Mouse (Mus musculus) intestine, postnatal 0 days (tissue): ENCODE data around the gene Sult2b1. TPM values are rescaled to one million over a fixed set of nuclear protein-coding genes. Genes with fewer than 3 reads are reported as not detected.

Experiments
- ATAC-seq: fragments of 200-750 bp; cut with Nextera tagmentation; 2 replicates; pipeline ENCODE4 v1.8.0; 2017; ENCODE audit warnings: mild to moderate bottlenecking, moderate TSS enrichment, moderate library complexity
- H3K27ac ChIP-seq: fragments of 300-500 bp; sonication (generic); 2 replicates; pipeline ENCODE4 v1.5.1; 2014; ENCODE audit warnings: mild to moderate bottlenecking, low read depth, low read length, moderate library complexity
- H3K27me3 ChIP-seq: fragments of 300-500 bp; sonication (generic); replicated peaks from 2 replicates; pipeline ENCODE4 v1.6.1; 2014; ENCODE audit warnings: low read length, mixed read lengths; ENCODE audit not compliant: control insufficient read depth, insufficient read depth
- H3K36me3 ChIP-seq: fragments of 300-500 bp; sonication (generic); 2 replicates; pipeline ENCODE4 v1.6.1; 2014; ENCODE audit warnings: mild to moderate bottlenecking, moderate library complexity; ENCODE audit not compliant: control insufficient read depth, insufficient read depth
- H3K4me1 ChIP-seq: fragments of 300-500 bp; sonication (generic); replicated peaks from 2 replicates; pipeline ENCODE4 v1.6.1; 2014; ENCODE audit warnings: antibody characterized with exemption, low read length, mixed read lengths; ENCODE audit not compliant: control insufficient read depth, insufficient read depth
- H3K4me2 ChIP-seq: fragments of 300-500 bp; sonication (generic); replicated peaks from 2 replicates; pipeline ENCODE4 v1.6.1; 2014; ENCODE audit warnings: low read depth, mild to moderate bottlenecking, moderate library complexity
- H3K4me3 ChIP-seq: fragments of 300-500 bp; sonication (generic); 2 replicates; pipeline ENCODE4 v1.5.1; 2014; ENCODE audit warnings: low read depth, low read length
- H3K9ac ChIP-seq: fragments of 300-500 bp; sonication (generic); 2 replicates; pipeline ENCODE4 v1.6.1; 2014; ENCODE audit warnings: mild to moderate bottlenecking, low read depth, low read length
- H3K9me3 ChIP-seq: fragments of 300-500 bp; sonication (generic); 2 replicates; pipeline ENCODE4 v1.6.1; 2016; ENCODE audit warnings: mixed run types; ENCODE audit not compliant: control insufficient read depth
- CTCF ChIP-seq: sonication (generic); IDR thresholded peaks from 2 replicates; pipeline ENCODE4 v1.5.1; 2016; ENCODE audit warnings: low read depth, mild to moderate bottlenecking, control low read depth, antibody characterized with exemption, moderate library complexity
- WGBS: fragments of 180-500 bp; shearing (Covaris S2); extraction: QIAGEN DNeasy Blood & Tissue Kit; methylation state at CpG from one replicate; pipeline ENCODE4 v1.1.7; 2014; 5-methylcytosine and 5-hydroxymethylcytosine counted together
- polyA plus RNA-seq: library from polyadenylated mRNA; unstranded; fragments of >200 nt; fragmentation: Nextera tagmentation; extraction: Ambion mirVana; gene quantifications from 2 replicates; pipeline ENCODE4 v1.2.1, GENCODE M21; 2015

Sult2b1 gene
- polyA plus RNA-seq, 1 experiment from 2014 or later, result 36.7 TPM

DNA sequence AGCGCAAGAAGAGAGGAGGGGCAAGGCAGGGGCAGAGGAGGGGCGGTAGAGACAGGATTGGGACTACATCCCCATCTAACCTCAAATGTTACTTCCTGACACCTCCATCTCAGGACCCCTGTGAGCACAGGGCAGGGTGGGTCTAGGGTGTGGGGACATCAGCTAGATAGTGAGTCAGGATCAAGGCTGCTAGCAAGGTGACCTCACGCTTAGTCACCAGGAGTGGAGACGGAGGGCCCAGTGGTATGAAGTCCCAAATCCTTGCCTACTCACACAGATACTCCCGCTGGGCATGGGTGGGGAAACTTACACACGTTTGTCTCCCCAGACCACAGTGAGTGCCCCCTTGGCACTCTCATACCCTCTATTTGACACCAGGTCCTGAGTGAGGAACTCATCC is 18.1 kb upstream of the Sult2b1 start:
- no peak overlapping the region for H3K4me3 ChIP-seq
- H3K9me3 ChIP-seq, result no peaks in the 10 kb centered on the region
- no peak overlapping the region for H3K4me2 ChIP-seq
- 91% methylated on average over 6 of the region's 6 CpGs for WGBS
- peaks cover 12% of the 10 kb centered on the region for H3K36me3 ChIP-seq
- 0 out of 2 replicates have a peak, but pooled peaks cover 5% of the 10 kb centered on the region for H3K27me3 ChIP-seq
- no peak for ATAC-seq
- H3K4me1 ChIP-seq, result no peaks in the 10 kb centered on the region
- no peak for TF ChIP-seq CTCF
- H3K9ac ChIP-seq, result no peak overlapping the region
- H3K27ac ChIP-seq, result no peak overlapping the region

DNA sequence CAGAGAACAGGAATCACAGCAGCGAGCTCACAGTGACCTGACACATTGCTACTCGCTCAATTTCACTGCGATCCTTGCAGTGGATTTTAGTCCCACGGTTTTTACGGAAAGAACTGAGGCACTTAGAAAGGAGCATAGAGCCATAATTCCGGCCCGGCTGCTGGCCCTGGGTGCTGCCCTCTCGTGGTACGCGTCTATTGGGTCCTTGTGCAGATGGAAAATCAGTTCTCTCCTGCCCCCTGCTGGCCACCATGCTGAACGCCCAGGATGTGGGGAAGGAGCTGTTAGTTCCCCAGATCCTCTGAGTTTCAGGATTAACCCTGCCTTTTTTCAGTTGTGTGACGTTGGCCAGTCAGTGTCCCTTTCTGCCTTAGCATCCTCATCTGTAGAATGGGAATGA is 16.9 kb upstream of the Sult2b1 start:
- H3K27ac ChIP-seq, result no peak overlapping the region
- ATAC-seq, result peak; percentile 51
- H3K36me3 ChIP-seq, result no peaks in the 10 kb centered on the region; the same call in 1 of the 2 replicates
- no peaks in the 10 kb centered on the region for H3K4me1 ChIP-seq
- H3K4me2 ChIP-seq, result peak overlapping the region; percentile 69
- H3K9me3 ChIP-seq, result no peaks in the 10 kb centered on the region
- H3K9ac ChIP-seq, result no peak overlapping the region
- WGBS, result 1% methylated on average over 12 of the region's 12 CpGs
- peaks cover 10% of the 10 kb centered on the region; the same call in 1 of the 2 replicates for H3K27me3 ChIP-seq
- TF ChIP-seq CTCF, result peak; percentile 100
- peak overlapping the region; percentile 30 for H3K4me3 ChIP-seq

DNA sequence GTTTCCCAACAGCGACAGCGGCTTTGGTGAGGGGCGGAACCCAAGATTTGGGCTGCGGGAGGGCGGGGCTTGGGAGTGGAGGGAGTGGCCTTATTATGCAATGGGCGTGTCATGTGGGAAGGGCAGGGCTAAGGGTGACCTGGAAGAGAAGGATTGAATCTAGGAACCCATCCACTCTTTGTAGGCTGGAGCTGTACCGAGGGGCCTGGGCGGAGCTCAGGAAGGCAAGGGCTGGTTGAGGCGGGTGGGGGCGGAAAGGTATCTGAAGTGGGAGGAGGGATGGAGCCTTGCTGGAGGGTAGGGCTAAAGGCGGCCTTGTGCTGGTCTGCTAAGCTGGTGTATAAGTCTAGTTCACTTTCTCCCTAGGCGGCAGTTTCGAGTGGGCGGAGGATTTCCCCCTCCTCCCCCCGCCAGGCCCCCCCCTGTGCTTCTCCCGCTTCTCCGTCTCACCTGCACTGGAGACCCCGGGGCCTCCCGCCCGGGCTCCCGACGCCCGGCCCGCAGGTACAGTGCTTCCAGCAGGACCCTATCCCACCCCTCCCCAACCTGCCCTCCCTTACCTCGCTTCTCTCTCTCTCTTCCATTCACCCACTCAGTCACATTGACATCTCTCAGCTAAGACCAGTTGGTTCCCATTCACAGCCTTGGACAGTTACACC is 16.2 kb upstream of the Sult2b1 start:
- Histone ChIP-seq H3K4me2 (peak overlapping the region; percentile 69), H3K36me3 (no peaks in the 10 kb centered on the region; the same call in 1 of the 2 replicates), H3K9ac (no peak overlapping the region), H3K4me3 (peak overlapping the region; percentile 30), H3K27me3 (peaks cover 10% of the 10 kb centered on the region; the same call in 1 of the 2 replicates), H3K4me1 (no peaks in the 10 kb centered on the region), H3K27ac (no peak overlapping the region), H3K9me3 (no peaks in the 10 kb centered on the region)
- peak; percentile 28 for ATAC-seq
- WGBS, result 15% methylated on average over 22 of the region's 25 CpGs
- TF ChIP-seq CTCF, result no peak

DNA sequence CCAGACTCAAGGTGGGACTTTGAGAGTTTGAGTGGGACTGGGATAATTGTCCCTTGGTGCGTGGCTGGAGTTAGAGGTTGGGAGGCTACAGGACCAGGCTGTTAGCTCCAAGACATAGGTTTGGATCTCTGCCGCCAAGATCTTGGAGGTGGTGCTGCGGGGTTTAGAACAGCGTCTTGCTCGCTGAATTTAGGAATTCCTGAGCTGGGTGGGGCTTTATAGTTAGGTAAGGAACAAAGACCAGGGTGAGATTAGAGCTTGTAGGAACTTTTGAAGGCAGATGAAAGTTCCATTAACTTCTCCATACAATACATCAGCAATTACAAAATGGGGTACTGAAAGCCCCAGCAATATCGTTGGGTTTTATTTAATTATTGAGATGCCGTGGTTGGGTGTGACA is 15.5 kb upstream of the Sult2b1 start:
- H3K27me3 ChIP-seq, result peaks cover 10% of the 10 kb centered on the region; the same call in 1 of the 2 replicates
- H3K4me3 ChIP-seq, result peak overlapping the region; percentile 30
- no peaks in the 10 kb centered on the region for H3K9me3 ChIP-seq
- H3K4me2 ChIP-seq, result peak overlapping the region; percentile 69
- no peak overlapping the region for H3K27ac ChIP-seq
- no peaks in the 10 kb centered on the region for H3K4me1 ChIP-seq
- no peak for TF ChIP-seq CTCF
- ATAC-seq, result no peak
- no peaks in the 10 kb centered on the region; the same call in 1 of the 2 replicates for H3K36me3 ChIP-seq
- WGBS, result 33% methylated on average over 7 of the region's 7 CpGs
- no peak overlapping the region for H3K9ac ChIP-seq

DNA sequence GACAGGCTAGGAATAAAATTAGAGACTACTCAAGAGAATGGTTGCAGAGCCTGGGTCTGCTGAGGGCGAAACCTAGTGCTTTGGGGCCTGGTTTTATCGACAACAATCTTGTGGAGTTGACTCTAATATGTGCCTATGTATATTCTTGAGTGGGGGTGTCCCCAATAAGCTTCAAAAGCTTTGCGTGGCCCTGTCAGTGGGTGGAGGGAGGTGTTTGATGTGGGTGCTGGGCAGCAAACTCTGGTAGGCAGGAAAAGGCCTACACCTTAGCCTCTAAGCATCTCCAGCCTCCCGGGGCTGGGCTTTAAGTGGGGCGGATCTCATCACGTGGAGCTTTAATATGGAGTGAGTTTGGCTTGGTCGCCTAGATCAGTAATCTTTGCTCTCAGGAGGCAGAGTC is 14.5 kb upstream of the Sult2b1 start:
- Histone ChIP-seq H3K4me2 (peak overlapping the region; percentile 93; the same call in 1 of the 2 replicates), H3K4me1 (no peaks in the 10 kb centered on the region), H3K9ac (no peak overlapping the region), H3K27me3 (peaks cover 10% of the 10 kb centered on the region; the same call in 1 of the 2 replicates), H3K36me3 (no peaks in the 10 kb centered on the region; the same call in 1 of the 2 replicates), H3K27ac (no peak overlapping the region), H3K4me3 (peak overlapping the region; percentile 48), H3K9me3 (no peaks in the 10 kb centered on the region)
- ATAC-seq, result no peak
- no peak for TF ChIP-seq CTCF
- 58% methylated on average over 7 of the region's 7 CpGs for WGBS

DNA sequence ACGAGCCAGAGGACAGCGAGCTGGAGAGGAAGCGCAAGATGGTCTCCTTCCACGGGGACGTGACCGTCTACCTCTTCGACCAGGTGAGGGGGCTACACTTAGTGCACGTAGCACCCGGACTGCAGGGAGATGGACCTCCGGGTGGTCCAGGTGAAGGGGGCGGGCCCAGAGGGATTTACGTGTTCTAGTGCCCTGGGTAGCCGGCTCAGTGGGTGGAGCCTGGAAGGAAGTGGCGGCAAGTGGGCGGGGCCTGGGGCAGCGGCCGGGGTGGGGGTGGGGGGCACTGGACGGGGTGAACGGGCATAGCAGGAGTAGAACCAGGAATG is 14.0 kb upstream of the Sult2b1 start:
- Histone ChIP-seq H3K27me3 (peaks cover 10% of the 10 kb centered on the region; the same call in 1 of the 2 replicates), H3K4me3 (peak overlapping the region; percentile 48), H3K9me3 (no peaks in the 10 kb centered on the region), H3K4me2 (peak overlapping the region; percentile 93), H3K36me3 (no peaks in the 10 kb centered on the region; the same call in 1 of the 2 replicates), H3K9ac (peak overlapping the region; percentile 37; the same call in 1 of the 2 replicates), H3K4me1 (no peaks in the 10 kb centered on the region), H3K27ac (no peak overlapping the region)
- ATAC-seq, result no peak
- no peak for TF ChIP-seq CTCF
- 1% methylated on average over 19 of the region's 19 CpGs for WGBS
